Mouse (Mus musculus): ENCODE measurements around the gene Hoxb13. TPM values are rescaled to one million over a fixed set of nuclear protein-coding genes. Genes with fewer than 3 reads are reported as not detected.

Gene Hoxb13
- polyA plus RNA-seq, 1 experiment from 2014 or later = 1.4 TPM

GRCm38 (mm10) chr11:96189810-96190522, 4.2 kb upstream of the Hoxb13 start:
- TF ChIP-seq CTCF (IDR thresholded peaks at IDR 0.05) = no peak
- H3K27me3 ChIP-seq = peaks cover 15% of the 10 kb centered on the region

GRCm38 (mm10) chr11:96191132-96191531, 3.0 kb upstream of the Hoxb13 start:
- in situ Hi-C loops (cut with MboI; ENCODE audit: low pct_unique_long_range_greater_than_20kb) = no loop called here
- peaks cover 15% of the 10 kb centered on the region for H3K27me3 ChIP-seq
- ChIA-PET POLR2A (no interaction called here), CTCF (no interaction called here)
- no peak for TF ChIP-seq CTCF (IDR thresholded peaks at IDR 0.05)
- ATAC-seq (no peak), DNase-seq (ENCODE audit: low read depth, low spot score) (no peak)

More at GRCm38 (mm10) chr11:96189810-96190522, 4.2 kb upstream of the Hoxb13 start:
- ATAC-seq = no peak
- no peak for DNase-seq (ENCODE audit: low read depth, low spot score)
- POLR2A ChIA-PET = no interaction called here
- in situ Hi-C loops (cut with MboI; ENCODE audit: low pct_unique_long_range_greater_than_20kb) = no loop called here
- CTCF ChIA-PET = interaction anchor here (1.5 kb wide), 1 partner anchor 63 kb away, joined by 3 read pairs; no protein-coding TSS in a partner anchor

- H3K27me3 ChIP-seq = peaks cover 5% of the 10 kb centered on the region
- CTCF ChIA-PET = no interaction called here
- POLR2A ChIA-PET = interaction anchor here (0.9 kb wide), 1 partner anchor 13 kb away, joined by 3 read pairs; no protein-coding TSS in a partner anchor
- ATAC-seq (no peak), DNase-seq (ENCODE audit: low read depth, low spot score) (no peak)
- in situ Hi-C loops (cut with MboI; ENCODE audit: low pct_unique_long_range_greater_than_20kb) = no loop called here
- no peak for TF ChIP-seq CTCF (IDR thresholded peaks at IDR 0.05)
Measured at GRCm38 (mm10) chr11:96194401-96194710, 240 bp downstream of the Hoxb13 start.

GRCm38 (mm10) chr11:96194961-96195640, 985 bp downstream of the Hoxb13 start:
- no peak for TF ChIP-seq CTCF (IDR thresholded peaks at IDR 0.05)
- DNase-seq (ENCODE audit: low read depth, low spot score) = no peak
- CTCF ChIA-PET = no interaction called here

GRCm38 (mm10) chr11:96195769-96196280, 1.7 kb downstream of the Hoxb13 start:
- peaks cover 2% of the 10 kb centered on the region for H3K27me3 ChIP-seq
- in situ Hi-C loops (cut with MboI; ENCODE audit: low pct_unique_long_range_greater_than_20kb) = loop anchor here (5.0 kb wide), 2 partner anchors 36 to 44 kb away; no protein-coding TSS in a partner anchor
- ATAC-seq = no peak
- CTCF ChIA-PET = no interaction called here
- POLR2A ChIA-PET = no interaction called here
- DNase-seq (ENCODE audit: low read depth, low spot score) = no peak
- TF ChIP-seq CTCF (IDR thresholded peaks at IDR 0.05) = no peak

More at GRCm38 (mm10) chr11:96194961-96195640, 985 bp downstream of the Hoxb13 start:
- in situ Hi-C loops (cut with MboI; ENCODE audit: low pct_unique_long_range_greater_than_20kb) = loop anchor here (5.0 kb wide), 2 partner anchors 37 to 43 kb away; no protein-coding TSS in a partner anchor
- no peak for ATAC-seq
- POLR2A ChIA-PET = no interaction called here
- peaks cover 3% of the 10 kb centered on the region for H3K27me3 ChIP-seq

- CTCF ChIA-PET = interaction anchor here (1.1 to 1.8 kb wide), 4 partner anchors 9 to 71 kb away, joined by 3 to 5 read pairs (median 4); no protein-coding TSS in a partner anchor
- ATAC-seq (no peak), DNase-seq (ENCODE audit: low read depth, low spot score) (no peak)
- no peaks in the 10 kb centered on the region for H3K27me3 ChIP-seq
- in situ Hi-C loops (cut with MboI; ENCODE audit: low pct_unique_long_range_greater_than_20kb) = loop anchor here (5.0 kb wide), 2 partner anchors 34 to 46 kb away; no protein-coding TSS in a partner anchor
- TF ChIP-seq CTCF (IDR thresholded peaks at IDR 0.05) = no peak
- POLR2A ChIA-PET = interaction anchor here (0.5 kb wide), 1 partner anchor 19 kb away, joined by 4 read pairs; no protein-coding TSS in a partner anchor
Measured at GRCm38 (mm10) chr11:96198642-96199041, 4.5 kb downstream of the Hoxb13 start.

GRCm38 (mm10) chr11:96199181-96200086, 5.3 kb downstream of the Hoxb13 start:
- DNase-seq (ENCODE audit: low read depth, low spot score) (no peak), ATAC-seq (no peak)
- no peak for TF ChIP-seq CTCF (IDR thresholded peaks at IDR 0.05)
- CTCF ChIA-PET = interaction anchor here (1.1 to 1.8 kb wide), 4 partner anchors 8 to 72 kb away, joined by 3 to 5 read pairs (median 4); no protein-coding TSS in a partner anchor
- POLR2A ChIA-PET = interaction anchor here (0.5 kb wide), 1 partner anchor 20 kb away, joined by 4 read pairs; no protein-coding TSS in a partner anchor
- H3K27me3 ChIP-seq = no peaks in the 10 kb centered on the region
- in situ Hi-C loops (cut with MboI; ENCODE audit: low pct_unique_long_range_greater_than_20kb) = loop anchor here (5.0 kb wide), 2 partner anchors 33 to 47 kb away; no protein-coding TSS in a partner anchor

GRCm38 (mm10) chr11:96200183-96200655, 6.1 kb downstream of the Hoxb13 start:
- no peaks in the 10 kb centered on the region for H3K27me3 ChIP-seq
- ChIA-PET POLR2A (no interaction called here), CTCF (no interaction called here)
- no peak for TF ChIP-seq CTCF (IDR thresholded peaks at IDR 0.05)
- ATAC-seq (no peak), DNase-seq (ENCODE audit: low read depth, low spot score) (no peak)
- in situ Hi-C loops (cut with MboI; ENCODE audit: low pct_unique_long_range_greater_than_20kb) = no loop called here

- CTCF ChIA-PET = no interaction called here
- no peak for TF ChIP-seq CTCF (IDR thresholded peaks at IDR 0.05)
- POLR2A ChIA-PET = no interaction called here
Measured at GRCm38 (mm10) chr11:96201741-96202140, 7.6 kb downstream of the Hoxb13 start.

More at GRCm38 (mm10) chr11:96201741-96202140, 7.6 kb downstream of the Hoxb13 start:
- ATAC-seq (no peak), DNase-seq (ENCODE audit: low read depth, low spot score) (no peak)
- no peaks in the 10 kb centered on the region for H3K27me3 ChIP-seq
- in situ Hi-C loops (cut with MboI; ENCODE audit: low pct_unique_long_range_greater_than_20kb) = no loop called here
